Mouse (Mus musculus): ENCODE measurements around the gene Chit1.

- TF ChIP-seq E2F4 (IDR thresholded peaks at IDR 0.05; ENCODE audit: insufficient read depth): no peak
- no peak for TF ChIP-seq MYOG (IDR thresholded peaks at IDR 0.05; ENCODE audit: control insufficient read depth in 1 of 3, insufficient read depth in 1 of 3, insufficient read length in 2 of 3, low read depth in 2 of 3)
- TF ChIP-seq POLR2A (IDR thresholded peaks at IDR 0.05; ENCODE audit: insufficient read length, low read depth): no peak
- TF ChIP-seq MYOD1 (IDR thresholded peaks at IDR 0.05; ENCODE audit: control insufficient read depth in 1 of 3, insufficient read length in 2 of 3, low read depth in 2 of 3): no peak
Observed at GRCm38 (mm10) chr1:134084128-134084527, 26.9 kb upstream of the Chit1 start.

Data from myocyte (in vitro differentiated cells).